Mouse (Mus musculus): ENCODE data around the gene Crim1. TPM values are rescaled to one million over a fixed set of nuclear protein-coding genes. Genes with fewer than 3 reads are reported as not detected.
A peak's percentile ranks its signal among the peaks of the same experiment; 100 is the strongest.

Crim1 gene
- total RNA-seq, 2 experiments from 2014 or later: 37.5 to 46.3 TPM

GRCm38 (mm10) chr17:78280991-78281712 is 81.1 kb downstream of the Crim1 start:
- intact Hi-C loops (cut with DNase I): no loop called here
- Histone ChIP-seq H3K4me3 (peak overlapping the region; percentile 42), H3K27ac (peak overlapping the region; percentile 74)
- TF ChIP-seq CTCF (IDR thresholded peaks at IDR 0.05): no peak
- DNase-seq: peak; percentile 53

- H3K27ac ChIP-seq: no peak overlapping the region
- intact Hi-C loops (cut with DNase I): no loop called here
- no peak for DNase-seq
- no peak for TF ChIP-seq CTCF (IDR thresholded peaks at IDR 0.05)
- no peak overlapping the region for H3K4me3 ChIP-seq
These were observed 83.4 kb downstream of the Crim1 start for GRCm38 (mm10) chr17:78283271-78283992.

GRCm38 (mm10) chr17:78286021-78286420 is 86.0 kb downstream of the Crim1 start:
- Histone ChIP-seq H3K4me3 (no peak overlapping the region), H3K27ac (no peak overlapping the region)
- no peak for DNase-seq
- intact Hi-C loops (cut with DNase I): no loop called here
- no peak for TF ChIP-seq CTCF (IDR thresholded peaks at IDR 0.05)

- intact Hi-C loops (cut with DNase I): no loop called here
- no peak for TF ChIP-seq CTCF (IDR thresholded peaks at IDR 0.05)
- Histone ChIP-seq H3K4me3 (no peak overlapping the region), H3K27ac (peak overlapping the region; percentile 59; the same call in 1 of the 2 replicates)
- DNase-seq: no peak
These were observed 87.3 kb downstream of the Crim1 start for GRCm38 (mm10) chr17:78287391-78287790.

GRCm38 (mm10) chr17:78290153-78290876 is 90.3 kb downstream of the Crim1 start:
- H3K4me3 ChIP-seq: no peak overlapping the region
- intact Hi-C loops (cut with DNase I): no loop called here
- TF ChIP-seq CTCF (IDR thresholded peaks at IDR 0.05): no peak
- peak overlapping the region; percentile 24; the same call in 1 of the 2 replicates for H3K27ac ChIP-seq
- DNase-seq: no peak

- no peak for TF ChIP-seq CTCF (IDR thresholded peaks at IDR 0.05)
- H3K27ac ChIP-seq: 0 out of 2 replicates have a peak overlapping the region, but pooled peaks have one; percentile 16
- intact Hi-C loops (cut with DNase I): no loop called here
- H3K4me3 ChIP-seq: no peak overlapping the region
- no peak for DNase-seq
These were observed 91.0 kb downstream of the Crim1 start for GRCm38 (mm10) chr17:78291030-78291429.

- Histone ChIP-seq H3K4me3 (no peak overlapping the region), H3K27ac (no peak overlapping the region; the same call in 1 of the 2 replicates)
- TF ChIP-seq CTCF (IDR thresholded peaks at IDR 0.05): no peak
- intact Hi-C loops (cut with DNase I): loop anchor here (2.0 kb wide), 1 partner anchor 92 kb away; the partner anchor contains the start of gene Crim1
- no peak for DNase-seq
These were observed 92.3 kb downstream of the Crim1 start for GRCm38 (mm10) chr17:78292301-78292700.

- intact Hi-C loops (cut with DNase I): loop anchor here (2.0 kb wide), 1 partner anchor 92 kb away; the partner anchor contains the start of gene Crim1
- H3K27ac ChIP-seq: peak overlapping the region; percentile 61; the same call in 1 of the 2 replicates
- no peak for DNase-seq
- no peak for TF ChIP-seq CTCF (IDR thresholded peaks at IDR 0.05)
- no peak overlapping the region for H3K4me3 ChIP-seq
These were observed 92.9 kb downstream of the Crim1 start for GRCm38 (mm10) chr17:78292827-78293488.

GRCm38 (mm10) chr17:78295979-78296378 is 95.9 kb downstream of the Crim1 start:
- no peak for TF ChIP-seq CTCF (IDR thresholded peaks at IDR 0.05)
- Histone ChIP-seq H3K4me3 (no peak overlapping the region), H3K27ac (peak overlapping the region; percentile 46)
- no peak for DNase-seq
- intact Hi-C loops (cut with DNase I): loop anchor here (5.0 kb wide), 1 partner anchor 156 kb away; no protein-coding TSS in a partner anchor

GRCm38 (mm10) chr17:78298140-78298539 is 98.1 kb downstream of the Crim1 start:
- TF ChIP-seq CTCF (IDR thresholded peaks at IDR 0.05): peak; percentile 53
- DNase-seq: no peak
- no peak overlapping the region for H3K4me3 ChIP-seq
- intact Hi-C loops (cut with DNase I): loop anchor here (2.0 to 5.0 kb wide), 2 partner anchors 101 to 154 kb away; no protein-coding TSS in a partner anchor
- H3K27ac ChIP-seq: no peak overlapping the region

- intact Hi-C loops (cut with DNase I): loop anchor here (2.0 to 5.0 kb wide), 2 partner anchors 102 to 153 kb away; no protein-coding TSS in a partner anchor
- no peak for DNase-seq
- no peak for TF ChIP-seq CTCF (IDR thresholded peaks at IDR 0.05)
- no peak overlapping the region for H3K27ac ChIP-seq
- H3K4me3 ChIP-seq: no peak overlapping the region
These were observed 99.0 kb downstream of the Crim1 start for GRCm38 (mm10) chr17:78298967-78299540.

- intact Hi-C loops (cut with DNase I): no loop called here
- Histone ChIP-seq H3K4me3 (no peak overlapping the region), H3K27ac (no peak overlapping the region)
- DNase-seq: no peak
- no peak for TF ChIP-seq CTCF (IDR thresholded peaks at IDR 0.05)
These were observed 103.0 kb downstream of the Crim1 start for GRCm38 (mm10) chr17:78303053-78303452.
